In the genomic region with DNA sequence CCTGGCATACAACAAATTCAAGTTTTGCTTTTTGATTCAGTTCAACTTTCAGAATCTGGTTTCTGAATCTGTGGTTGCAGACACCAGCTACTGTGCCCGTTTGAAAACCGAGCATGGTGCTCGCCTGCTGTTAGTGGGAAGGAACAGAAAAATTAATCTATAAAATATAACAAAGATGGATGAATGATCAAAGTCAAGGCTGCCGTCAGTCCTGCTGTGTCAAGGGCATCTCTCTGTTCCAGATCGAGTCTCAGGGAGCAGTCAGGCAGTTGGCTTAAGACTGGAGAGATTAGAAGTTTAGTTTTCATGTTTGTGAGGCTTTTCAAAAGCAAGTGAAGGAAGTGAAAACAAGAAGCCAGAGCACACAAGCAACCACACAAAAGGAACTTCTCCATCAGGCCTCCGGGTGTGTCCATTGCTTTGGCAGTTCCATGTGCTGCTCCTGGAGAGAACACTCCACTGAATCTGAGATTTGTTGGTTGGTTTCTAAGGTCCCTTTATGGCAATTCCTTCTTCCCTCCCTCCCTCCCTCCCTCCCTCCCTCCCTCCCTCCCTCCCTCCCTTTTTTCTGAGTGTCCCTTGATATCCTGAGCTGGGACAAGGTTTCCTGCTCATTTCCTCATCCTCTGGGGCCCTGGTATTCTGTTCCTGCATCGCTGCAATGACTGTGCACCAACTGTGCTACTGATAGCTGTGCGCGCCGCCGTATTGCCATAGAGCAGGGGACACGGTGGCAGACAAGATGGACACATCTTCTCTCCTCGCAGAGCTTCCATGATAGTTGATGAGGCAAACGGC, we compare ENCODE assay signal across 12 mouse cellular contexts.
DNase-seq lines count a peak whose midpoint lies in the region; ATAC-seq and TF ChIP-seq lines count a peak whose summit lies in the region.
"Had no signal": no experiment of that assay in that cellular context is flagged by ENCODE, and none has a peak within 500 bp of the region (broad histone marks: within the 10 kb centered on the region; RNA-seq: fewer than 3 reads in every experiment).

No protein-coding gene starts in this region.

- H3K36me3 ChIP-seq in heart, embryonic 12.5 days = no peaks in the 10 kb centered on the region
- H3K36me3 ChIP-seq in liver, postnatal 0 days (replicated peaks; ENCODE audit: insufficient read depth, low read length) = no peaks in the 10 kb centered on the region
- no peaks in the 10 kb centered on the region for H3K36me3 ChIP-seq in macrophage (ENCODE audit: inconsistent target)
- H3K36me3 ChIP-seq: liver, embryonic 15.5 days had no signal

- no peak for DNase-seq in heart, adult 8-10 months (ENCODE audit: low spot score)
- no peak for DNase-seq in liver, postnatal 0 days
- no peak for DNase-seq in liver
- DNase-seq in gastrocnemius, postnatal 10 days = no peak
- no peak for DNase-seq in layer of hippocampus, adult 9-10 months (ENCODE audit: low spot score)
- DNase-seq: cerebellum, adult 11 months; right cerebral cortex, postnatal 14 days had no signal

- H3K4me2 ChIP-seq in heart, embryonic 12.5 days = no peak overlapping the region
- peak overlapping the region; percentile 18; the same call in 1 of the 2 replicates for H3K4me2 ChIP-seq in liver, postnatal 0 days (ENCODE audit: low read depth, low read length)
- H3K4me2 ChIP-seq: hindbrain, embryonic 14.5 days; liver, embryonic 15.5 days had no signal

- H3K4me1 ChIP-seq in heart, embryonic 12.5 days (replicated peaks) = peaks cover 51% of the 10 kb centered on the region
- H3K4me1 ChIP-seq in liver, postnatal 0 days (ENCODE audit: insufficient read depth) = peaks cover 28% of the 10 kb centered on the region
- H3K4me1 ChIP-seq in bone marrow macrophage, adult 2 months (ENCODE audit: control insufficient read depth, insufficient read depth, low read length) = peaks cover 35% of the 10 kb centered on the region

- H3K27me3 ChIP-seq in heart, embryonic 12.5 days (replicated peaks) = no peaks in the 10 kb centered on the region
- H3K27me3 ChIP-seq in liver, postnatal 0 days (ENCODE audit: insufficient read depth, low read length) = no peaks in the 10 kb centered on the region
- H3K27me3 ChIP-seq: liver, embryonic 15.5 days had no signal

- no peak overlapping the region for H3K9ac ChIP-seq in heart, embryonic 12.5 days
- H3K9ac ChIP-seq in liver, postnatal 0 days (replicated peaks) = no peak overlapping the region
- H3K9ac ChIP-seq: hindbrain, embryonic 14.5 days; liver, embryonic 15.5 days had no signal

- TF ChIP-seq EP300 in liver, postnatal 0 days (IDR thresholded peaks at IDR 0.05; ENCODE audit: low read depth) = no peak

- H3K79me2 ChIP-seq in macrophage (ENCODE audit: inconsistent target) = no peaks in the 10 kb centered on the region

- H3K9me3 ChIP-seq in heart, embryonic 12.5 days (replicated peaks) = no peaks in the 10 kb centered on the region
- no peaks in the 10 kb centered on the region for H3K9me3 ChIP-seq in liver, postnatal 0 days (ENCODE audit: low read length)
- H3K9me3 ChIP-seq: liver, embryonic 15.5 days had no signal

- H3K4me3 ChIP-seq in heart, embryonic 12.5 days = no peak overlapping the region
- H3K4me3 ChIP-seq in liver, postnatal 0 days (ENCODE audit: low read depth, low read length) = no peak overlapping the region
- H3K4me3 ChIP-seq in bone marrow macrophage, adult 2 months (ENCODE audit: insufficient read depth, low read length) = peak overlapping the region; percentile 19; the same call in 1 of the 2 replicates
- no peak overlapping the region for H3K4me3 ChIP-seq in macrophage (ENCODE audit: inconsistent target)
- H3K4me3 ChIP-seq: liver, embryonic 15.5 days had no signal

- ATAC-seq in heart, embryonic 12.5 days (ENCODE audit: insufficient number of reproducible peaks, low FRiP score) = no peak
- ATAC-seq in liver, postnatal 0 days = 0 out of 2 replicates have a peak, but pooled peaks have one; percentile 30

- WGBS in heart, embryonic 12.5 days = 50% methylated on average over 14 of the region's 14 CpGs
- 22% methylated on average over 14 of the region's 14 CpGs for WGBS in liver, postnatal 0 days (ENCODE audit: insufficient replicate concordance)
- 4% methylated on average over 14 of the region's 14 CpGs for WGBS in macrophage (ENCODE audit: missing documents)

- no peak for TF ChIP-seq CTCF in liver, postnatal 0 days (IDR thresholded peaks at IDR 0.05; ENCODE audit: low read depth)
- TF ChIP-seq CTCF in bone marrow macrophage, adult 2 months (IDR thresholded peaks at IDR 0.05; ENCODE audit: low read depth, low read length) = no peak

- TF ChIP-seq POLR2A in bone marrow macrophage, adult 2 months (IDR thresholded peaks at IDR 0.05; ENCODE audit: borderline replicate concordance, low read depth, low read length) = no peak

- H3K27ac ChIP-seq in heart, embryonic 12.5 days (ENCODE audit: poor library complexity, severe bottlenecking) = peak overlapping the region; percentile 80
- peak overlapping the region; percentile 34; the same call in 1 of the 2 replicates for H3K27ac ChIP-seq in liver, postnatal 0 days (ENCODE audit: low read depth)
- peak overlapping the region; percentile 70 for H3K27ac ChIP-seq in bone marrow macrophage, adult 2 months (ENCODE audit: insufficient read depth, low read depth, low read length)
- peak overlapping the region; percentile 29 for H3K27ac ChIP-seq in macrophage
- H3K27ac ChIP-seq: hindbrain, embryonic 14.5 days; liver, embryonic 15.5 days had no signal

Comparison
In these comparisons a context has a peak if more than half of its experiments do, and no peak if none do; other contexts are left out.
1. H3K27ac ChIP-seq: peak in every context shown above with its lines; median percentile 80 in heart, embryonic 12.5 days; 70 in bone marrow macrophage, adult 2 months; 34 in liver, postnatal 0 days; 29 in macrophage.